Comparison of ENCODE assay signal across 8 mouse cellular contexts in the genomic region with DNA sequence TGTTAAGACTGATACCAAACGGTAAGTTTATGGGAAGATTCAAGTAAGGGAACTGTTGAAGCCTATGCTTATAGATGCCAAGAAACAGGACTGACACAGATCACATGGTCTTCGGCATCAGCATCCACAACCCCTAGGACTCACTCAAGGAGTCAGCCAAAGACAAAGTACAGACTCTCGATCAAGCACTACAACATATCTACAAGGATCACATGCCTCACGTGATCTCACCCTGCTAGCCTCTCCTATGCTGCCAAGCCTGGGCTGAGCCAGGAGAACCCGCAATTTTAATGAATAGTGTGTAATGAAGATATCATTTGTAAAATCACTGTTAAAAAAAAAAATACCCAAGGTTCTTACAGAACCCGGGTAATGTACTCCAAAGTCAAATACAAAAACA. TPM values are rescaled to one million over a fixed set of nuclear protein-coding genes. Genes with fewer than 3 reads are reported as not detected.
DNase-seq lines count a peak whose midpoint lies in the region; ATAC-seq and TF ChIP-seq lines count a peak whose summit lies in the region.

No protein-coding gene starts in this region.

- H3K27me3 ChIP-seq in hindbrain, embryonic 14.5 days (ENCODE audit: control insufficient read depth, insufficient read depth, low read length): 0 out of 2 replicates have a peak, but pooled peaks cover 2% of the 10 kb centered on the region
- H3K27me3 ChIP-seq in liver, postnatal 0 days (ENCODE audit: insufficient read depth, low read length): no peaks in the 10 kb centered on the region

- peak overlapping the region; percentile 9; the same call in 1 of the 2 replicates for H3K9ac ChIP-seq in hindbrain, embryonic 14.5 days
- H3K9ac ChIP-seq in liver, postnatal 0 days (replicated peaks): no peak overlapping the region

- ATAC-seq in hindbrain, embryonic 14.5 days (ENCODE audit: low FRiP score): no peak
- ATAC-seq in liver, postnatal 0 days: no peak

- peaks cover 27% of the 10 kb centered on the region for H3K4me1 ChIP-seq in hindbrain, embryonic 14.5 days (replicated peaks; ENCODE audit: control insufficient read depth, insufficient read depth, low read length)
- H3K4me1 ChIP-seq in liver, postnatal 0 days (ENCODE audit: insufficient read depth): peaks cover 20% of the 10 kb centered on the region

- peaks cover 20% of the 10 kb centered on the region; the same call in 1 of the 2 replicates for H3K36me3 ChIP-seq in hindbrain, embryonic 14.5 days (replicated peaks; ENCODE audit: control insufficient read depth, insufficient read depth)
- H3K36me3 ChIP-seq in liver, postnatal 0 days (replicated peaks; ENCODE audit: insufficient read depth, low read length): 0 out of 2 replicates have a peak, but pooled peaks cover 11% of the 10 kb centered on the region

- no peak for TF ChIP-seq EP300 in liver, postnatal 0 days (IDR thresholded peaks at IDR 0.05; ENCODE audit: low read depth)

- 86% methylated on average over 6 of the region's 6 CpGs for WGBS in hindbrain, embryonic 14.5 days
- WGBS in liver, postnatal 0 days (ENCODE audit: insufficient replicate concordance): 55% methylated on average over 6 of the region's 6 CpGs

- 0 out of 2 replicates have a peak overlapping the region, but pooled peaks have one; percentile 95 for H3K4me3 ChIP-seq in hindbrain, embryonic 14.5 days (replicated peaks; ENCODE audit: low read length)
- H3K4me3 ChIP-seq in liver, postnatal 0 days (ENCODE audit: low read depth, low read length): no peak overlapping the region

- no peaks in the 10 kb centered on the region for H3K9me3 ChIP-seq in hindbrain, embryonic 14.5 days (ENCODE audit: control insufficient read depth, low read length)
- H3K9me3 ChIP-seq in liver, postnatal 0 days (ENCODE audit: low read length): no peaks in the 10 kb centered on the region

- H3K27ac ChIP-seq in hindbrain, embryonic 14.5 days: no peak overlapping the region
- no peak overlapping the region for H3K27ac ChIP-seq in liver, postnatal 0 days (ENCODE audit: low read depth)

- peak; percentile 23 for DNase-seq in testis, postnatal 10 days (ENCODE audit: low spot score)
- no peak for DNase-seq in testis, postnatal 14 days (ENCODE audit: low spot score)
- DNase-seq in hindbrain, embryonic 14.5 days (ENCODE audit: low spot score): no peak
- no peak for DNase-seq in liver, postnatal 0 days
- peak; percentile 44 for DNase-seq in yolk sac, embryonic 10.5 days (ENCODE audit: low spot score)
- no peak for DNase-seq in cerebellum, postnatal 14 days
- no peak for DNase-seq in ovary, adult 18-20 months (ENCODE audit: low spot score)
- DNase-seq in right cerebral cortex, postnatal 36 days (ENCODE audit: low spot score in 2 of 2): no peak

- peak overlapping the region; percentile 84 for H3K4me2 ChIP-seq in hindbrain, embryonic 14.5 days (replicated peaks)
- H3K4me2 ChIP-seq in liver, postnatal 0 days (ENCODE audit: low read depth, low read length): peak overlapping the region; percentile 86; the same call in 1 of the 2 replicates

- TF ChIP-seq CTCF in liver, postnatal 0 days (IDR thresholded peaks at IDR 0.05; ENCODE audit: low read depth): no peak

RNA-seq across cellular contexts. Expression of a gene that starts 1.7 kb away (rescaled TPM):
- polyA plus RNA-seq in hindbrain, embryonic 14.5 days (2014; fragmentation: Nextera tagmentation; extraction: Ambion mirVana): 100.0 and 102 TPM in 2 replicates
- polyA plus RNA-seq in liver, postnatal 0 days (2015; fragmentation: Nextera tagmentation; extraction: Ambion mirVana): 11.1 and 12.9 TPM in 2 replicates

RNA-seq across cellular contexts. Expression of a gene that starts 46.0 kb away (rescaled TPM):
- 3.9 and 5.3 TPM in 2 replicates for polyA plus RNA-seq in hindbrain, embryonic 14.5 days (2014; fragmentation: Nextera tagmentation; extraction: Ambion mirVana)
- 20.2 and 21.2 TPM in 2 replicates for polyA plus RNA-seq in liver, postnatal 0 days (2015; fragmentation: Nextera tagmentation; extraction: Ambion mirVana)

RNA-seq across cellular contexts. Expression of a gene that starts 55.3 kb away (rescaled TPM):
- 0.80 and 0.91 TPM in 2 replicates for polyA plus RNA-seq in hindbrain, embryonic 14.5 days (2014; fragmentation: Nextera tagmentation; extraction: Ambion mirVana)
- 0.25 and 0.39 TPM in 2 replicates for polyA plus RNA-seq in liver, postnatal 0 days (2015; fragmentation: Nextera tagmentation; extraction: Ambion mirVana)

Comparison
In these comparisons a context has a peak if more than half of its experiments do, and no peak if none do; other contexts are left out.
1. DNase-seq: peak in testis, postnatal 10 days (single experiment) and yolk sac, embryonic 10.5 days (single experiment); none in testis, postnatal 14 days (single experiment), hindbrain, embryonic 14.5 days (single experiment), liver, postnatal 0 days (single experiment), cerebellum, postnatal 14 days (0 of 2), ovary, adult 18-20 months (single experiment) and right cerebral cortex, postnatal 36 days (0 of 2).